Mouse (Mus musculus) macrophage (primary cell): ENCODE measurements around the gene Frmpd4. TPM values are rescaled to one million over a fixed set of nuclear protein-coding genes. Genes with fewer than 3 reads are reported as not detected.

ENCODE experiments used
- H3K27ac ChIP-seq: fragments of 350-480 bp; formaldehyde crosslinking; 2 replicates; pipeline ENCODE4 v1.9.0; 2021
- H3K36me3 ChIP-seq: fragments of 350-480 bp; formaldehyde crosslinking; 2 replicates; pipeline ENCODE4 v1.9.0; 2021; ENCODE audit errors: inconsistent target
- H3K4me3 ChIP-seq: fragments of 350-480 bp; formaldehyde crosslinking; 2 replicates; pipeline ENCODE4 v1.9.0; 2021; ENCODE audit errors: inconsistent target
- H3K79me2 ChIP-seq: fragments of 350-480 bp; formaldehyde crosslinking; 2 replicates; pipeline ENCODE4 v1.9.0; 2021; ENCODE audit errors: inconsistent target
- WGBS: methylation state at CpG from one replicate; pipeline ENCODE4 v1.1.7; 2026; ENCODE audit warnings: inconsistent platforms; ENCODE audit not compliant: missing documents; 5-methylcytosine and 5-hydroxymethylcytosine counted together
- polyA plus RNA-seq: library from polyadenylated mRNA; stranded (reverse); fragments of 250-400 nt; gene quantifications from 3 replicates; pipeline ENCODE4 v1.2.4, GENCODE M21; 2018; ENCODE audit warnings: inconsistent platforms

Gene Frmpd4
- polyA plus RNA-seq, 1 experiment from 2014 or later: not detected

- no peaks in the 10 kb centered on the region for H3K79me2 ChIP-seq
- 88% methylated on average over 3 of the region's 3 CpGs for WGBS
- H3K36me3 ChIP-seq: no peaks in the 10 kb centered on the region
- H3K4me3 ChIP-seq: no peak overlapping the region
- no peak overlapping the region for H3K27ac ChIP-seq
Observed at GRCm38 (mm10) chrX:167552827-167553226, 1024.2 kb downstream of the Frmpd4 start.

DNA sequence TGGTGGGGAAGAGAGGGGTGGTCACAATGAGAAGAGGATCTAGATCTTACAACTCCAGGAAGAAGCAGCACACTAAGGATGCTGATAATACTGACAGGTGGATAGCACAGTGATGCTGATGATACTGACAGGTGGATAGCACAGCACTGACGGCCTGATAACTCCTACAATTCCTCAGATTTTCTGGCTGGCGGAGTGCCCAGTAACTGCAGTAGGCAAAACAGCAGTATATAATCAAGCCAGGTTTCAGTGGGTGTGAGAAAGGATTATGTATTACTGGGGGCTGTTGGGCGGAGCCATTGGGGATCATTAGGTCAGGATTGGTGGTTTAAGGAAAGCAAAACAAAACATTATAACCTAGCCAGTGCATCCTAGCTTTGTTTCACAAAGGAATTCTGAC lies 1053.9 kb downstream of the Frmpd4 start:
- 86% methylated on average over 3 of the region's 3 CpGs for WGBS
- H3K79me2 ChIP-seq: no peaks in the 10 kb centered on the region
- no peak overlapping the region for H3K27ac ChIP-seq
- H3K36me3 ChIP-seq: no peaks in the 10 kb centered on the region
- H3K4me3 ChIP-seq: no peak overlapping the region

DNA sequence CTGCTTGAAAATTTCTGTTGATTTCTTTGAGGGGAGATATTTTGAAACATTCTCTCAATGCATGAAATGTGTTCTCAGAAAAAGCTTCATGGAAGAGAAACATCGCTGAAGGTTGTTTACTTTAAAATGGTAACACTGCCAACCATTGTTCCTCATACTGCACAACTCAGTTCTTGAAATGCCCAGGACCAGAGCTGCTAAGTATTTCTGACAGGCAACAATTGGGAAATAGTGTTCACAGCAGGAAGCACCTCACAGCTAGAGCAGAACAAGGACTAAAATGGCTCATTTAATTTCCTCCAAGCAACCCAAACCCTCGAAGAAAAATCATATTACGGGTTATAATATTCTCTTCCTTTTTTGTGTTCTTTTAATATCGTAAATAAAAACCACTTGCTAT lies 1054.5 kb downstream of the Frmpd4 start:
- H3K79me2 ChIP-seq: no peaks in the 10 kb centered on the region
- no peak overlapping the region for H3K4me3 ChIP-seq
- 48% methylated on average over 4 of the region's 4 CpGs for WGBS
- no peak overlapping the region for H3K27ac ChIP-seq
- no peaks in the 10 kb centered on the region for H3K36me3 ChIP-seq

GRCm38 (mm10) chrX:167518440-167518839 lies 1058.6 kb downstream of the Frmpd4 start:
- WGBS: 96% methylated on average over 2 of the region's 2 CpGs
- Histone ChIP-seq H3K36me3 (no peaks in the 10 kb centered on the region), H3K4me3 (no peak overlapping the region), H3K27ac (no peak overlapping the region), H3K79me2 (no peaks in the 10 kb centered on the region)

GRCm38 (mm10) chrX:167497780-167498179 lies 1079.3 kb downstream of the Frmpd4 start:
- Histone ChIP-seq H3K27ac (no peak overlapping the region), H3K79me2 (no peaks in the 10 kb centered on the region), H3K36me3 (no peaks in the 10 kb centered on the region), H3K4me3 (no peak overlapping the region)
- WGBS: 36% methylated on average over 10 of the region's 11 CpGs

DNA sequence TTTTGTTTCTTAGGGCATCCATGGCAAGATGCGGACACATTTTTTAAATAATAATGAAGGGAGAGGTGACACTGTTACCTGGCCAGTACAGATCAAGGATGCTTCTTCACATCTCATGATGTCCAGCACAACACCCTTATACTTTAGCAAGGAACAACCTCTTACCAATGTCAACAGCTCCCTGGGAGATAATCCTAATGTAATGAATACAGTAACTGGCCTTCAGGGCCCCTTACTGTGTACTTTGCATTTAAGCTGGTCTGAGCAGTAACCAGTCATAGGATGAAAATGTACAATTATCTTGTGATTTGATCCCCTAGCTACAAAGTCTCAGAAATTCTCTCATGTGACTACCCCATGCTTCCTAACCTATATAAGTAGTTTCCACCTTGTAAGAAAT lies 1084.8 kb downstream of the Frmpd4 start:
- no peaks in the 10 kb centered on the region for H3K36me3 ChIP-seq
- no peak overlapping the region for H3K4me3 ChIP-seq
- no peaks in the 10 kb centered on the region for H3K79me2 ChIP-seq
- no peak overlapping the region for H3K27ac ChIP-seq
- WGBS: 100% methylated on average over 1 of the region's 1 CpGs

- 69% methylated on average over 1 of the region's 1 CpGs for WGBS
- no peaks in the 10 kb centered on the region for H3K36me3 ChIP-seq
- H3K79me2 ChIP-seq: no peaks in the 10 kb centered on the region
- no peak overlapping the region for H3K27ac ChIP-seq
- no peak overlapping the region for H3K4me3 ChIP-seq
Observed at GRCm38 (mm10) chrX:167491589-167492207, 1085.3 kb downstream of the Frmpd4 start.

DNA sequence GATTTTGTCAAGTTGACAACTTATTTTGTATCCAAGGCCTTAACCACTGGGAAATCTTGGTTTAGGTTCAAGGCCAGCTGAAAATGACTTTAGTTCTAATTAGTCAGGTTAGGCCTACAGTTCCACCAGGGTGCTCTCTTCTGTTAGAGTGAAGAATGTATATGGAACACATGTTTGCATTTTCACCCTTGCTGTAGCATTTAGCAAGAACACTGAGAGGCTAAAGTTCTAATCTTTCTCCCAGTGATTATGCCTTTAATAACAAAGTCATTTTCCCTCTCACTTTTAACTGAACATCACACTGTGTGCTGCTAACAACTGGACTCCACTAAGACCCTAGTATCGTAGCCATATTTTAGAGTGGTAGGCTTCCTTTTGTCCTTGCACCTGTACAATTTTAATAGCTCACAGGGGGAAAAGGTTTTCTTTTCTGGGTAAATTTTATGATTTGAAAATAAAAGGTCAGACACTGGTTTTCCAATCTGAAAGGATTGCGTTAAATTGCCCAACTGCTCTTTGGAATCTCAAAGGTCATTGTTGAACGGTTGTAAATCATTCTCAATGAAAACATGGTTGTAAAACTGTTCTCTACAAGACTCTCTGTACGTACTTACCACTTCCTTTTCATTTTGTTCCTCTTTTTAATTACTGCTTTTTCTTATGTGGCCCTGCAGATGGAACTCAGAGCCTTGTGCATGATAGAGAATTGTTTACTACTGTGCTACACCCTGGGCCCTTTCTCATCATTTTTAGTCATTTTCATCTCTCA lies 1093.4 kb downstream of the Frmpd4 start:
- H3K36me3 ChIP-seq: no peaks in the 10 kb centered on the region
- 34% methylated on average over 4 of the region's 4 CpGs for WGBS
- no peaks in the 10 kb centered on the region for H3K79me2 ChIP-seq
- no peak overlapping the region for H3K27ac ChIP-seq
- H3K4me3 ChIP-seq: no peak overlapping the region

GRCm38 (mm10) chrX:167477636-167478035 lies 1099.4 kb downstream of the Frmpd4 start:
- no peaks in the 10 kb centered on the region for H3K79me2 ChIP-seq
- no peak overlapping the region for H3K27ac ChIP-seq
- 83% methylated on average over 6 of the region's 6 CpGs for WGBS
- no peaks in the 10 kb centered on the region for H3K36me3 ChIP-seq
- no peak overlapping the region for H3K4me3 ChIP-seq

- Histone ChIP-seq H3K27ac (no peak overlapping the region), H3K79me2 (no peaks in the 10 kb centered on the region), H3K36me3 (no peaks in the 10 kb centered on the region), H3K4me3 (no peak overlapping the region)
Observed at GRCm38 (mm10) chrX:167434883-167435282, 1142.1 kb downstream of the Frmpd4 start.

GRCm38 (mm10) chrX:167433950-167434349 lies 1143.1 kb downstream of the Frmpd4 start:
- 84% methylated on average over 2 of the region's 2 CpGs for WGBS

More at GRCm38 (mm10) chrX:167433950-167434349, 1143.1 kb downstream of the Frmpd4 start:
- Histone ChIP-seq H3K36me3 (no peaks in the 10 kb centered on the region), H3K4me3 (no peak overlapping the region), H3K27ac (no peak overlapping the region), H3K79me2 (no peaks in the 10 kb centered on the region)

Other genes starting within 250 kb of the Frmpd4 start
- gene Msl3, start 96.7 kb upstream of the Frmpd4 start, polyA plus RNA-seq: 33.2 to 58.9 TPM (median 40.6 TPM) in 3 replicates
- 9.3 to 16.5 TPM (median 9.8 TPM) in 3 replicates for gene Arhgap6, start 217.9 kb upstream of the Frmpd4 start, polyA plus RNA-seq